Mouse (Mus musculus) 416B (cell line): ENCODE measurements around the gene Olfr920.

ENCODE experiments used
- DNase-seq: peaks from one replicate; pipeline ENCODE4 v3.0.0; 2011; ENCODE audit warnings: low read depth

The Olfr920 gene

GRCm38 (mm10) chr9:38751999-38752398 lies at the start of gene Olfr920:
Olfr920 (plus strand) TSS chr9:38752299.
- no peak for DNase-seq

GRCm38 (mm10) chr9:38718102-38718501 lies 34.0 kb upstream of the Olfr920 start, which contains the start of gene Vwa5a:
Vwa5a (plus strand) TSS chr9:38718268.
- DNase-seq = peak; percentile 82

- peak; percentile 49 for DNase-seq
These were observed 33.1 kb upstream of the Olfr920 start for GRCm38 (mm10) chr9:38718927-38719441.

GRCm38 (mm10) chr9:38724044-38724443 lies 28.1 kb upstream of the Olfr920 start:
- peak; percentile 61 for DNase-seq

- DNase-seq = peak; percentile 8
These were observed 23.9 kb upstream of the Olfr920 start for GRCm38 (mm10) chr9:38728218-38728617.

GRCm38 (mm10) chr9:38741408-38741807 lies 10.7 kb upstream of the Olfr920 start:
- DNase-seq = no peak

- no peak for DNase-seq
These were observed 7.3 kb upstream of the Olfr920 start for GRCm38 (mm10) chr9:38744619-38745315.

- no peak for DNase-seq
These were observed 20.7 kb downstream of the Olfr920 start, which contains the start of gene Olfr921 for GRCm38 (mm10) chr9:38772768-38773167. Olfr921 (plus strand) TSS chr9:38773068.

- peak; percentile 20 for DNase-seq
These were observed 40.6 kb downstream of the Olfr920 start for GRCm38 (mm10) chr9:38792689-38793088.

GRCm38 (mm10) chr9:38805696-38806095 lies 53.6 kb downstream of the Olfr920 start:
- peak; percentile 55 for DNase-seq
